Mouse (Mus musculus): ENCODE measurements around the gene Lpcat1.

- TF ChIP-seq POLR2A (IDR thresholded peaks at IDR 0.05; ENCODE audit: borderline replicate concordance, extremely low read depth, low read depth, low read length) = no peak
- TF ChIP-seq CTCF (IDR thresholded peaks at IDR 0.05; ENCODE audit: insufficient read depth, low read length) = no peak
Observed at GRCm38 (mm10) chr13:73447478-73447877, 19.5 kb upstream of the Lpcat1 start.
